Mouse (Mus musculus): ENCODE measurements around the gene Map3k9.

- TF ChIP-seq CTCF (IDR thresholded peaks at IDR 0.05; ENCODE audit: control insufficient read depth, insufficient read depth, insufficient read length) (no peak), USF1 (IDR thresholded peaks at IDR 0.05; ENCODE audit: low read depth) (no peak), MYOG (IDR thresholded peaks at IDR 0.05; ENCODE audit: control insufficient read depth, extremely low read depth, insufficient read length) (no peak), MYOD1 (IDR thresholded peaks at IDR 0.05; ENCODE audit: control insufficient read depth, insufficient read length, low read depth) (no peak)
These were observed 26.5 kb upstream of the Map3k9 start for GRCm38 (mm10) chr12:81807529-81807837.
